Mouse (Mus musculus) liver, embryonic 12.5 days (tissue): Measurements from ENCODE around the gene Gas7. TPM values are rescaled to one million over a fixed set of nuclear protein-coding genes. Genes with fewer than 3 reads are reported as not detected.

Experiments
- ATAC-seq: fragments of 200-750 bp; cut with Nextera tagmentation; 2 replicates; pipeline ENCODE4 v1.8.0; 2017; ENCODE audit warnings: moderate number of reproducible peaks, mild to moderate bottlenecking, moderate library complexity
- H3K27ac ChIP-seq: fragments of 300-500 bp; sonication (generic); 2 replicates; pipeline ENCODE4 v1.5.1; 2016; ENCODE audit warnings: mild to moderate bottlenecking
- H3K27me3 ChIP-seq: fragments of 300-500 bp; sonication (generic); replicated peaks from 2 replicates; pipeline ENCODE4 v1.6.1; 2016; ENCODE audit warnings: mild to moderate bottlenecking, moderate library complexity
- H3K36me3 ChIP-seq: fragments of 300-500 bp; sonication (generic); 2 replicates; pipeline ENCODE4 v1.6.1; 2016; ENCODE audit warnings: mild to moderate bottlenecking, moderate library complexity
- H3K4me1 ChIP-seq: fragments of 300-500 bp; sonication (generic); 2 replicates; pipeline ENCODE4 v1.6.1; 2016
- H3K4me2 ChIP-seq: fragments of 300-500 bp; sonication (generic); 2 replicates; pipeline ENCODE4 v1.6.1; 2016; ENCODE audit warnings: mild to moderate bottlenecking, moderate library complexity
- H3K4me3 ChIP-seq: fragments of 300-500 bp; sonication (generic); 2 replicates; pipeline ENCODE4 v1.5.1; 2016; ENCODE audit warnings: mild to moderate bottlenecking, moderate library complexity
- H3K9ac ChIP-seq: fragments of 300-500 bp; sonication (generic); 2 replicates; pipeline ENCODE4 v1.6.1; 2016; ENCODE audit warnings: mild to moderate bottlenecking, moderate library complexity
- H3K9me3 ChIP-seq: fragments of 300-500 bp; sonication (generic); replicated peaks from 2 replicates; pipeline ENCODE4 v1.6.1; 2016; ENCODE audit warnings: mild to moderate bottlenecking, moderate library complexity
- WGBS: fragments of 180-500 bp; shearing (Covaris S2); methylation state at CpG from one replicate; pipeline ENCODE4 v1.1.7; 2016; ENCODE audit not compliant: insufficient replicate concordance; 5-methylcytosine and 5-hydroxymethylcytosine counted together
- polyA plus RNA-seq: library from polyadenylated mRNA; unstranded; fragments of >200 nt; fragmentation: Nextera tagmentation; extraction: Ambion mirVana; gene quantifications from 2 replicates; pipeline ENCODE4 v1.2.1, GENCODE M21; 2016

Gene Gas7
- polyA plus RNA-seq, 1 experiment from 2014 or later, result 1.8 TPM

GRCm38 (mm10) chr11:67544656-67545432 is 89.6 kb downstream of the Gas7 start:
- Histone ChIP-seq H3K4me2 (no peak overlapping the region), H3K36me3 (no peaks in the 10 kb centered on the region), H3K4me1 (peaks cover 15% of the 10 kb centered on the region), H3K9ac (no peak overlapping the region), H3K27me3 (no peaks in the 10 kb centered on the region), H3K4me3 (no peak overlapping the region), H3K27ac (no peak overlapping the region; the same call in 1 of the 2 replicates), H3K9me3 (no peaks in the 10 kb centered on the region)
- 39% methylated on average over 11 of the region's 11 CpGs for WGBS
- peak; percentile 60 for ATAC-seq

GRCm38 (mm10) chr11:67546582-67546981 is 91.3 kb downstream of the Gas7 start:
- Histone ChIP-seq H3K9ac (no peak overlapping the region), H3K36me3 (no peaks in the 10 kb centered on the region), H3K4me1 (peaks cover 19% of the 10 kb centered on the region), H3K4me3 (no peak overlapping the region), H3K27me3 (no peaks in the 10 kb centered on the region), H3K4me2 (no peak overlapping the region), H3K9me3 (no peaks in the 10 kb centered on the region), H3K27ac (no peak overlapping the region)
- WGBS, result 62% methylated on average over 5 of the region's 5 CpGs
- ATAC-seq, result no peak

- no peak overlapping the region for H3K4me2 ChIP-seq
- no peaks in the 10 kb centered on the region for H3K9me3 ChIP-seq
- H3K9ac ChIP-seq, result no peak overlapping the region
- WGBS, result 62% methylated on average over 4 of the region's 4 CpGs
- H3K4me3 ChIP-seq, result no peak overlapping the region
- H3K4me1 ChIP-seq, result peaks cover 18% of the 10 kb centered on the region
- no peak for ATAC-seq
- H3K27me3 ChIP-seq, result no peaks in the 10 kb centered on the region
- no peak overlapping the region for H3K27ac ChIP-seq
- H3K36me3 ChIP-seq, result no peaks in the 10 kb centered on the region
Measured at GRCm38 (mm10) chr11:67549306-67549705, 94.1 kb downstream of the Gas7 start.

- no peak overlapping the region for H3K9ac ChIP-seq
- H3K36me3 ChIP-seq, result no peaks in the 10 kb centered on the region
- no peaks in the 10 kb centered on the region for H3K9me3 ChIP-seq
- no peaks in the 10 kb centered on the region for H3K27me3 ChIP-seq
- no peak for ATAC-seq
- peaks cover 12% of the 10 kb centered on the region for H3K4me1 ChIP-seq
- H3K4me2 ChIP-seq, result no peak overlapping the region
- WGBS, result 44% methylated on average over 13 of the region's 13 CpGs
- no peak overlapping the region for H3K4me3 ChIP-seq
- H3K27ac ChIP-seq, result no peak overlapping the region
Measured at GRCm38 (mm10) chr11:67549762-67550488, 94.7 kb downstream of the Gas7 start.

GRCm38 (mm10) chr11:67552400-67552799 is 97.2 kb downstream of the Gas7 start:
- ATAC-seq, result no peak
- 0 out of 2 replicates have a peak, but pooled peaks cover 3% of the 10 kb centered on the region for H3K4me1 ChIP-seq
- no peak overlapping the region for H3K4me2 ChIP-seq
- no peak overlapping the region for H3K9ac ChIP-seq
- 68% methylated on average over 8 of the region's 8 CpGs for WGBS
- no peaks in the 10 kb centered on the region for H3K9me3 ChIP-seq
- H3K4me3 ChIP-seq, result no peak overlapping the region
- no peaks in the 10 kb centered on the region for H3K36me3 ChIP-seq
- no peaks in the 10 kb centered on the region for H3K27me3 ChIP-seq
- H3K27ac ChIP-seq, result no peak overlapping the region

GRCm38 (mm10) chr11:67554276-67554675 is 99.0 kb downstream of the Gas7 start:
- H3K27me3 ChIP-seq, result no peaks in the 10 kb centered on the region
- no peaks in the 10 kb centered on the region for H3K9me3 ChIP-seq
- no peak overlapping the region for H3K27ac ChIP-seq
- no peak overlapping the region for H3K9ac ChIP-seq
- H3K4me3 ChIP-seq, result no peak overlapping the region
- peaks cover 12% of the 10 kb centered on the region for H3K4me1 ChIP-seq
- WGBS, result 74% methylated on average over 6 of the region's 6 CpGs
- no peaks in the 10 kb centered on the region for H3K36me3 ChIP-seq
- ATAC-seq, result no peak
- no peak overlapping the region for H3K4me2 ChIP-seq

- no peaks in the 10 kb centered on the region for H3K36me3 ChIP-seq
- no peaks in the 10 kb centered on the region for H3K27me3 ChIP-seq
- H3K4me2 ChIP-seq, result no peak overlapping the region
- H3K9me3 ChIP-seq, result no peaks in the 10 kb centered on the region
- no peak overlapping the region for H3K9ac ChIP-seq
- ATAC-seq, result no peak
- no peak overlapping the region for H3K4me3 ChIP-seq
- no peak overlapping the region for H3K27ac ChIP-seq
- WGBS, result 75% methylated on average over 3 of the region's 3 CpGs
- peaks cover 21% of the 10 kb centered on the region for H3K4me1 ChIP-seq
Measured at GRCm38 (mm10) chr11:67556360-67556759, 101.1 kb downstream of the Gas7 start.

- Histone ChIP-seq H3K27ac (no peak overlapping the region), H3K4me1 (peaks cover 42% of the 10 kb centered on the region), H3K9ac (no peak overlapping the region), H3K4me2 (no peak overlapping the region), H3K36me3 (no peaks in the 10 kb centered on the region), H3K27me3 (no peaks in the 10 kb centered on the region), H3K4me3 (no peak overlapping the region), H3K9me3 (no peaks in the 10 kb centered on the region)
- peak; percentile 46; the same call in 1 of the 2 replicates for ATAC-seq
- WGBS, result 7% methylated on average over 9 of the region's 9 CpGs
Measured at GRCm38 (mm10) chr11:67558772-67559448, 103.7 kb downstream of the Gas7 start.

- Histone ChIP-seq H3K4me1 (peaks cover 49% of the 10 kb centered on the region), H3K9me3 (no peaks in the 10 kb centered on the region), H3K27me3 (no peaks in the 10 kb centered on the region), H3K4me2 (no peak overlapping the region), H3K4me3 (no peak overlapping the region), H3K27ac (no peak overlapping the region), H3K9ac (no peak overlapping the region), H3K36me3 (no peaks in the 10 kb centered on the region)
- ATAC-seq, result no peak
- 33% methylated on average over 5 of the region's 5 CpGs for WGBS
Measured at GRCm38 (mm10) chr11:67559522-67559921, 104.3 kb downstream of the Gas7 start.

GRCm38 (mm10) chr11:67561631-67562030 is 106.4 kb downstream of the Gas7 start:
- Histone ChIP-seq H3K4me2 (no peak overlapping the region), H3K9ac (no peak overlapping the region), H3K4me1 (peaks cover 52% of the 10 kb centered on the region), H3K4me3 (no peak overlapping the region), H3K9me3 (no peaks in the 10 kb centered on the region), H3K36me3 (no peaks in the 10 kb centered on the region), H3K27me3 (no peaks in the 10 kb centered on the region), H3K27ac (no peak overlapping the region)
- WGBS, result 19% methylated on average over 4 of the region's 4 CpGs
- no peak for ATAC-seq

- no peak overlapping the region for H3K9ac ChIP-seq
- H3K4me2 ChIP-seq, result no peak overlapping the region
- H3K27me3 ChIP-seq, result no peaks in the 10 kb centered on the region
- H3K36me3 ChIP-seq, result no peaks in the 10 kb centered on the region
- H3K27ac ChIP-seq, result no peak overlapping the region
- H3K4me1 ChIP-seq, result peaks cover 52% of the 10 kb centered on the region
- no peak overlapping the region for H3K4me3 ChIP-seq
- no peaks in the 10 kb centered on the region for H3K9me3 ChIP-seq
- WGBS, result 8% methylated on average over 5 of the region's 5 CpGs
- ATAC-seq, result no peak
Measured at GRCm38 (mm10) chr11:67563141-67563540, 107.9 kb downstream of the Gas7 start.
